Mouse (Mus musculus): ENCODE measurements around the gene Arg1.

The Arg1 gene

GRCm38 (mm10) chr10:24926962-24927720 lies at the start of gene Arg1:
TSS of gene Arg1 (minus strand) at chr10:24927484.
- Histone ChIP-seq H3K27me3 (ENCODE audit: insufficient read depth, low read length) (no peaks in the 10 kb centered on the region), H3K36me3 (ENCODE audit: insufficient read depth, low read length) (no peaks in the 10 kb centered on the region), H3K9me3 (ENCODE audit: low read length) (no peaks in the 10 kb centered on the region), H3K4me3 (replicated peaks; ENCODE audit: low read length) (peak within 1 kb of the TSS; percentile 17; the same call in 1 of the 2 replicates), H3K4me1 (replicated peaks; ENCODE audit: low read depth, low read length) (peaks cover 10% of the 10 kb centered on the region)
- TF ChIP-seq NANOG (IDR thresholded peaks at IDR 0.05; ENCODE audit: borderline replicate concordance, low read length) (no peak), CTCF (conservative IDR thresholded peaks at IDR 0.05; ENCODE audit: low read length) (no peak), POU5F1 (IDR thresholded peaks at IDR 0.05; ENCODE audit: borderline replicate concordance, low read length) (no peak)

GRCm38 (mm10) chr10:24973845-24974514 lies 46.7 kb upstream of the Arg1 start:
- H3K4me3 ChIP-seq (replicated peaks; ENCODE audit: low read length): no peak overlapping the region
- H3K4me1 ChIP-seq (replicated peaks; ENCODE audit: low read depth, low read length): peaks cover 15% of the 10 kb centered on the region
- no peaks in the 10 kb centered on the region for H3K36me3 ChIP-seq (ENCODE audit: insufficient read depth, low read length)
- H3K27me3 ChIP-seq (ENCODE audit: insufficient read depth, low read length): no peaks in the 10 kb centered on the region
- H3K9me3 ChIP-seq (ENCODE audit: low read length): peaks cover 9% of the 10 kb centered on the region
- TF ChIP-seq CTCF (conservative IDR thresholded peaks at IDR 0.05; ENCODE audit: low read length) (no peak), POU5F1 (IDR thresholded peaks at IDR 0.05; ENCODE audit: borderline replicate concordance, low read length) (no peak), NANOG (IDR thresholded peaks at IDR 0.05; ENCODE audit: borderline replicate concordance, low read length) (no peak)

GRCm38 (mm10) chr10:24973385-24973784 lies 46.1 kb upstream of the Arg1 start:
- peaks cover 15% of the 10 kb centered on the region for H3K4me1 ChIP-seq (replicated peaks; ENCODE audit: low read depth, low read length)
- TF ChIP-seq NANOG (IDR thresholded peaks at IDR 0.05; ENCODE audit: borderline replicate concordance, low read length): no peak
- TF ChIP-seq POU5F1 (IDR thresholded peaks at IDR 0.05; ENCODE audit: borderline replicate concordance, low read length): no peak
- TF ChIP-seq CTCF (conservative IDR thresholded peaks at IDR 0.05; ENCODE audit: low read length): no peak
- H3K9me3 ChIP-seq (ENCODE audit: low read length): peaks cover 9% of the 10 kb centered on the region
- no peaks in the 10 kb centered on the region for H3K36me3 ChIP-seq (ENCODE audit: insufficient read depth, low read length)
- no peak overlapping the region for H3K4me3 ChIP-seq (replicated peaks; ENCODE audit: low read length)
- no peaks in the 10 kb centered on the region for H3K27me3 ChIP-seq (ENCODE audit: insufficient read depth, low read length)

DNA sequence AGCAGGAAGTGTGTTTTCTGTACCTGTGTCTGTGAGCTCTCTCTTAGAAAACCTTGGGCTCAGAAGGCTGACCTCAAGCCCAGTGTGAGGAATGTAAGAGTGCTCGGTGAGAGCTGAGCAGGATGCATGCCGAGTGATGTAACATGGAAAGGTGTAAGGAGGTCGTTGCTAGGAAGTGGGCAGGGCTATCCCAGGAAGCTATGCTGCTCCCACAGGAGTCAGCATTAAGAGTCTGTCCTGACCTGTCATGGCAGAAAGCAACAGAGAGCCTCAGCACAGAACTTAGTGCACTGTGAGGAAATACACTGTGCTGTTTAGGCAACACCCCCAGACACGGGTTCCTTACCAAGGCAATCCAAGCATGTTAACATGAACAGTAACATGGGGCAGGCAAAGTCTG lies 45.6 kb upstream of the Arg1 start:
- H3K4me3 ChIP-seq (replicated peaks; ENCODE audit: low read length): no peak overlapping the region
- peaks cover 9% of the 10 kb centered on the region for H3K9me3 ChIP-seq (ENCODE audit: low read length)
- no peaks in the 10 kb centered on the region for H3K27me3 ChIP-seq (ENCODE audit: insufficient read depth, low read length)
- no peak for TF ChIP-seq POU5F1 (IDR thresholded peaks at IDR 0.05; ENCODE audit: borderline replicate concordance, low read length)
- peaks cover 15% of the 10 kb centered on the region for H3K4me1 ChIP-seq (replicated peaks; ENCODE audit: low read depth, low read length)
- no peaks in the 10 kb centered on the region for H3K36me3 ChIP-seq (ENCODE audit: insufficient read depth, low read length)

DNA sequence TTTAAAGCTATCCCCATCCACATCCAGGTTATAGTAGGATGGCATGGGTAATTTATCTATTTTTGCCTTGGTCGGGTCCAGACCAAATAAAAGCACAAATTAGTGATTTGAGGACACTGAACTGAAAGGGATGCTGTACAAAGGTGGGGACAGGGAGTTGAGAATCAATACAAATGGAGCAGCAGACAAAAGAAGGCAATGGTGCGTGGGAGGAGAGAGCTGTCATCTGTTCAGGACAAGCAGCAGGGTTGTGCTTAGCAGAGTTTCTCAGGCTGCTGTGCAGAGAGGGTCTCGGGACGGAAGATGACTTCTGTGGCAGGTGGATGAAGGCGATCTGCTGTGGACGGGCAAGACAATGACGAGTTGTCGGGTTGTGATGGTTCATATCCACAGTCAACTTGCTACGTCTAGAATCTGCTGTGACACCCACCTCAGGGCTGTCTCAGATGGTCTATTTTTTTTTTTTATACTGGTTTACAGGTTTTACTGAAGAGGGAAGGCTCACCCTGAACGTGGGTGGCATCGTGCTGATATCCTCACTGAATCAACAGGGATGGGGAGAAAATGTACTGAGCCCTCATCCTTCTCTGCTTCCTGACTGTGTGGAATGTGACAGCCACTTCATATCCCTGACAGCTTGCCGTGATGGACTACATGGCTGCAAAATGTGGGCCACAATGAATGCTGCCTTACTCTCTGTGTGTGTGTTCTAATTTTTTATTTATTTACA lies 38.7 kb upstream of the Arg1 start:
- Histone ChIP-seq H3K9me3 (ENCODE audit: low read length) (no peaks in the 10 kb centered on the region), H3K36me3 (ENCODE audit: insufficient read depth, low read length) (no peaks in the 10 kb centered on the region), H3K4me3 (replicated peaks; ENCODE audit: low read length) (no peak overlapping the region), H3K27me3 (ENCODE audit: insufficient read depth, low read length) (no peaks in the 10 kb centered on the region), H3K4me1 (replicated peaks; ENCODE audit: low read depth, low read length) (no peaks in the 10 kb centered on the region)
- no peak for TF ChIP-seq NANOG (IDR thresholded peaks at IDR 0.05; ENCODE audit: borderline replicate concordance, low read length)
- no peak for TF ChIP-seq POU5F1 (IDR thresholded peaks at IDR 0.05; ENCODE audit: borderline replicate concordance, low read length)
- no peak for TF ChIP-seq CTCF (conservative IDR thresholded peaks at IDR 0.05; ENCODE audit: low read length)

- no peaks in the 10 kb centered on the region for H3K9me3 ChIP-seq (ENCODE audit: low read length)
- no peaks in the 10 kb centered on the region for H3K4me1 ChIP-seq (replicated peaks; ENCODE audit: low read depth, low read length)
- no peaks in the 10 kb centered on the region for H3K27me3 ChIP-seq (ENCODE audit: insufficient read depth, low read length)
- TF ChIP-seq POU5F1 (IDR thresholded peaks at IDR 0.05; ENCODE audit: borderline replicate concordance, low read length) (no peak), NANOG (IDR thresholded peaks at IDR 0.05; ENCODE audit: borderline replicate concordance, low read length) (no peak)
- H3K36me3 ChIP-seq (ENCODE audit: insufficient read depth, low read length): no peaks in the 10 kb centered on the region
- no peak overlapping the region for H3K4me3 ChIP-seq (replicated peaks; ENCODE audit: low read length)
Measured at GRCm38 (mm10) chr10:24961889-24962288, 34.6 kb upstream of the Arg1 start.

GRCm38 (mm10) chr10:24961112-24961511 lies 33.8 kb upstream of the Arg1 start:
- TF ChIP-seq POU5F1 (IDR thresholded peaks at IDR 0.05; ENCODE audit: borderline replicate concordance, low read length) (no peak), CTCF (conservative IDR thresholded peaks at IDR 0.05; ENCODE audit: low read length) (peak; percentile 23; the same call in 1 of the 2 replicates), NANOG (IDR thresholded peaks at IDR 0.05; ENCODE audit: borderline replicate concordance, low read length) (no peak)
- Histone ChIP-seq H3K9me3 (ENCODE audit: low read length) (no peaks in the 10 kb centered on the region), H3K27me3 (ENCODE audit: insufficient read depth, low read length) (no peaks in the 10 kb centered on the region), H3K36me3 (ENCODE audit: insufficient read depth, low read length) (no peaks in the 10 kb centered on the region), H3K4me1 (replicated peaks; ENCODE audit: low read depth, low read length) (no peaks in the 10 kb centered on the region), H3K4me3 (replicated peaks; ENCODE audit: low read length) (no peak overlapping the region)

Measured in E14TG2a.4 (cell line).